In the genomic region with DNA sequence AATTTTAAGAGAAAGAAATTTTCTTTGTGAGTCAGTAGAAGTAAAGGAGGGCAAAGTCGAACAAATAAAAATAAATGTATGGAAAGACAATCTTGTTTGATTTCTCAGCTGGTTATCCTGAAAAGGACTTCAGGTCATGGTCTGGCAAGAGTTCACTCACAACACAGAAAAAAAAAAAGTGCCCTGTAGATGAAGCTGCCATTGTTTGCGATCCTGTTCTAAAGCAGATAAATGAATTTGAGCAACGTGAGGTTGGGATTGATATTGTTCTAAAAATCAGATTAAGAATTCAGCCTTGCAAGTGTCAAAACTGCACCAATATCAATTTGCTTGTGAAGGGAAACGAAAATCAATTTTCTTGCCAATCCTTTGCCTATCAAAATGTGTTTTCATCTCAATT, we compare ENCODE assay signal across 18 mouse cellular contexts. TPM values are rescaled to one million over a fixed set of nuclear protein-coding genes. Genes with fewer than 3 reads are reported as not detected.
A peak's percentile ranks its signal among the peaks of the same experiment; 100 is the strongest.
DNase-seq lines count a peak whose midpoint lies in the region; ATAC-seq and TF ChIP-seq lines count a peak whose summit lies in the region.
"Had no signal": no experiment of that assay in that cellular context is flagged by ENCODE, and none has a peak within 500 bp of the region (broad histone marks: within the 10 kb centered on the region; RNA-seq: fewer than 3 reads in every experiment).

No protein-coding gene starts in this region.

- TF ChIP-seq CTCF in lung, embryonic 14.5 days (IDR thresholded peaks at IDR 0.05; ENCODE audit: low read depth) = no peak
- TF ChIP-seq CTCF in lung, postnatal 0 days (IDR thresholded peaks at IDR 0.05) = no peak

- no peak overlapping the region for H3K4me3 ChIP-seq in embryonic facial prominence, embryonic 11.5 days (ENCODE audit: low read depth, low read length)
- H3K4me3 ChIP-seq in embryonic facial prominence, embryonic 10.5 days = no peak overlapping the region
- no peak overlapping the region for H3K4me3 ChIP-seq in lung, embryonic 14.5 days (ENCODE audit: low read depth, low read length)
- H3K4me3 ChIP-seq in lung, postnatal 0 days (ENCODE audit: low read depth, low read length) = no peak overlapping the region
- H3K4me3 ChIP-seq: embryonic facial prominence, embryonic 12.5 days; forebrain, embryonic 13.5 days; hindbrain, embryonic 13.5 days had no signal

- ATAC-seq in embryonic facial prominence, embryonic 11.5 days (replicated peaks; ENCODE audit: insufficient number of reproducible peaks, low FRiP score, low TSS enrichment, low read depth) = no peak
- no peak for ATAC-seq in lung, embryonic 14.5 days (ENCODE audit: insufficient read depth)
- no peak for ATAC-seq in lung, postnatal 0 days
- ATAC-seq: forebrain, embryonic 13.5 days; hindbrain, postnatal 0 days had no signal

- no peak overlapping the region for H3K4me2 ChIP-seq in embryonic facial prominence, embryonic 11.5 days (ENCODE audit: low read depth, low read length)
- H3K4me2 ChIP-seq in lung, embryonic 14.5 days = no peak overlapping the region
- no peak overlapping the region for H3K4me2 ChIP-seq in lung, postnatal 0 days (replicated peaks; ENCODE audit: low read depth, low read length)
- H3K4me2 ChIP-seq: embryonic facial prominence, embryonic 12.5 days; forebrain, embryonic 13.5 days; hindbrain, embryonic 13.5 days had no signal

- H3K9ac ChIP-seq in embryonic facial prominence, embryonic 11.5 days (replicated peaks; ENCODE audit: low read length) = no peak overlapping the region
- no peak overlapping the region for H3K9ac ChIP-seq in lung, embryonic 14.5 days
- no peak overlapping the region for H3K9ac ChIP-seq in lung, postnatal 0 days (replicated peaks; ENCODE audit: low read depth)
- H3K9ac ChIP-seq: embryonic facial prominence, embryonic 12.5 days; forebrain, embryonic 13.5 days; heart, embryonic 13.5 days; hindbrain, embryonic 13.5 days had no signal

- H3K36me3 ChIP-seq in embryonic facial prominence, embryonic 11.5 days (replicated peaks; ENCODE audit: control insufficient read depth, insufficient read depth, low read depth, low read length) = no peaks in the 10 kb centered on the region
- no peaks in the 10 kb centered on the region for H3K36me3 ChIP-seq in embryonic facial prominence, embryonic 10.5 days (replicated peaks)
- H3K36me3 ChIP-seq in lung, embryonic 14.5 days (ENCODE audit: insufficient read depth) = no peaks in the 10 kb centered on the region
- no peaks in the 10 kb centered on the region for H3K36me3 ChIP-seq in lung, postnatal 0 days (ENCODE audit: insufficient read depth, low read length)
- H3K36me3 ChIP-seq: embryonic facial prominence, embryonic 12.5 days; heart, embryonic 13.5 days; hindbrain, embryonic 13.5 days had no signal

- 4% methylated on average over 4 of the region's 4 CpGs for WGBS in embryonic facial prominence, embryonic 11.5 days
- 5% methylated on average over 4 of the region's 4 CpGs for WGBS in embryonic facial prominence, embryonic 10.5 days
- WGBS in lung, embryonic 14.5 days = 10% methylated on average over 4 of the region's 4 CpGs
- WGBS in lung, postnatal 0 days = 8% methylated on average over 4 of the region's 4 CpGs

- no peaks in the 10 kb centered on the region for H3K9me3 ChIP-seq in embryonic facial prominence, embryonic 11.5 days (replicated peaks; ENCODE audit: control insufficient read depth, low read length)
- no peaks in the 10 kb centered on the region for H3K9me3 ChIP-seq in embryonic facial prominence, embryonic 10.5 days
- H3K9me3 ChIP-seq in lung, embryonic 14.5 days (ENCODE audit: low read depth, low read length) = no peaks in the 10 kb centered on the region
- H3K9me3 ChIP-seq in lung, postnatal 0 days (ENCODE audit: low read length) = no peaks in the 10 kb centered on the region
- H3K9me3 ChIP-seq: embryonic facial prominence, embryonic 12.5 days; forebrain, embryonic 13.5 days; heart, embryonic 13.5 days; hindbrain, embryonic 13.5 days had no signal

- DNase-seq in embryonic facial prominence, embryonic 11.5 days (ENCODE audit: low spot score) = peak; percentile 9
- no peak for DNase-seq in embryonic facial prominence, embryonic 10.5 days (ENCODE audit: low spot score)
- DNase-seq in lung, embryonic 14.5 days = peak; percentile 14
- no peak for DNase-seq in lung, postnatal 0 days (ENCODE audit: low spot score)
- DNase-seq in Muller cell, postnatal 12 days (ENCODE audit: inconsistent ontology term) = peak; percentile 32
- DNase-seq in fibroblast of lung, adult 2 months (ENCODE audit: low read depth) = peak; percentile 11
- DNase-seq: adrenal gland, adult 2 months; adrenal gland, postnatal 25 days; cerebellum, adult 2 months; gastrocnemius, postnatal 36 days; heart, adult 11 months; heart, postnatal 36 days had no signal

- peaks cover 61% of the 10 kb centered on the region for H3K27me3 ChIP-seq in embryonic facial prominence, embryonic 11.5 days (ENCODE audit: control insufficient read depth, insufficient read depth, low read length)
- peaks cover 100% of the 10 kb centered on the region for H3K27me3 ChIP-seq in embryonic facial prominence, embryonic 10.5 days (replicated peaks; ENCODE audit: low read depth, poor library complexity, severe bottlenecking)
- H3K27me3 ChIP-seq in lung, embryonic 14.5 days (ENCODE audit: insufficient read depth, low read length) = peaks cover 96% of the 10 kb centered on the region
- peaks cover 78% of the 10 kb centered on the region for H3K27me3 ChIP-seq in lung, postnatal 0 days (replicated peaks; ENCODE audit: insufficient read depth, low read length)
- H3K27me3 ChIP-seq: CH12.LX had no signal

- H3K27ac ChIP-seq in embryonic facial prominence, embryonic 11.5 days (replicated peaks; ENCODE audit: low read depth, low read length) = no peak overlapping the region
- H3K27ac ChIP-seq in embryonic facial prominence, embryonic 10.5 days (replicated peaks) = no peak overlapping the region
- H3K27ac ChIP-seq in lung, embryonic 14.5 days (ENCODE audit: low read depth) = no peak overlapping the region
- no peak overlapping the region for H3K27ac ChIP-seq in lung, postnatal 0 days (ENCODE audit: low read length)
- H3K27ac ChIP-seq: embryonic facial prominence, embryonic 12.5 days; forebrain, embryonic 13.5 days; heart, embryonic 13.5 days; hindbrain, embryonic 13.5 days; hindbrain, postnatal 0 days had no signal

- no peak for TF ChIP-seq EP300 in lung, postnatal 0 days (IDR thresholded peaks at IDR 0.05)

- H3K4me1 ChIP-seq in embryonic facial prominence, embryonic 11.5 days (ENCODE audit: control insufficient read depth, insufficient read depth, low read length) = peaks cover 4% of the 10 kb centered on the region
- peaks cover 24% of the 10 kb centered on the region for H3K4me1 ChIP-seq in embryonic facial prominence, embryonic 10.5 days
- H3K4me1 ChIP-seq in lung, embryonic 14.5 days (ENCODE audit: insufficient read depth) = no peaks in the 10 kb centered on the region
- no peaks in the 10 kb centered on the region for H3K4me1 ChIP-seq in lung, postnatal 0 days (ENCODE audit: insufficient read depth, low read depth, low read length)

RNA-seq across cellular contexts. Expression of gene Tbx18, which starts 6.2 kb away (rescaled TPM):
- polyA plus RNA-seq in embryonic facial prominence, embryonic 11.5 days (2014; fragmentation: Nextera tagmentation; extraction: Ambion mirVana) = 3.9 and 4.1 TPM in 2 replicates
- 2.6 and 2.8 TPM in 2 replicates for polyA plus RNA-seq in embryonic facial prominence, embryonic 10.5 days (2016; fragmentation: Nextera tagmentation; extraction: Ambion mirVana)
- 0.42 and 0.80 TPM in 2 replicates for polyA plus RNA-seq in lung, embryonic 14.5 days (2014; fragmentation: Nextera tagmentation; extraction: Ambion mirVana)
- 0.17 and 0.26 TPM in 2 replicates for polyA plus RNA-seq in lung, postnatal 0 days (2015; fragmentation: Nextera tagmentation; extraction: Ambion mirVana)

Comparison
In these comparisons a context has a peak if more than half of its experiments do, and no peak if none do; other contexts are left out.
1. DNase-seq: peak in embryonic facial prominence, embryonic 11.5 days (single experiment), lung, embryonic 14.5 days (single experiment), Muller cell, postnatal 12 days (single experiment) and fibroblast of lung, adult 2 months (single experiment); none in embryonic facial prominence, embryonic 10.5 days (single experiment) and lung, postnatal 0 days (single experiment).